Mouse (Mus musculus) thymus, adult 2 months (tissue): Measurements from ENCODE around the gene Spo11. TPM values are rescaled to one million over a fixed set of nuclear protein-coding genes. Genes with fewer than 3 reads are reported as not detected.

ENCODE experiments used
- DNase-seq: peaks from one replicate; pipeline ENCODE4 v3.0.0; 2021
- H3K27ac ChIP-seq: fragments of 200-500 bp; 2 replicates; pipeline ENCODE4 v1.5.1; 2012; ENCODE audit warnings: low read length, control low read depth; ENCODE audit not compliant: control insufficient read depth, insufficient read depth
- H3K27me3 ChIP-seq: fragments of 200-500 bp; 2 replicates; pipeline ENCODE4 v1.6.1; 2012; ENCODE audit warnings: mild to moderate bottlenecking, low read length, moderate library complexity, mixed read lengths; ENCODE audit not compliant: control insufficient read depth, insufficient read depth
- H3K36me3 ChIP-seq: fragments of 200-500 bp; 2 replicates; pipeline ENCODE4 v1.6.1; 2012; ENCODE audit warnings: mild to moderate bottlenecking, low read length, moderate library complexity; ENCODE audit not compliant: control insufficient read depth, insufficient read depth
- H3K4me1 ChIP-seq: fragments of 200-500 bp; replicated peaks from 2 replicates; pipeline ENCODE4 v1.6.1; 2012; ENCODE audit warnings: low read length; ENCODE audit not compliant: control insufficient read depth, insufficient read depth
- H3K4me3 ChIP-seq: fragments of 200-500 bp; 2 replicates; pipeline ENCODE4 v1.5.1; 2012; ENCODE audit warnings: mild to moderate bottlenecking, low read length, control low read depth, moderate library complexity; ENCODE audit not compliant: control insufficient read depth, insufficient read depth
- CTCF ChIP-seq: fragments of 200-500 bp; IDR thresholded peaks from 2 replicates; pipeline ENCODE4 v1.5.1; 2012; ENCODE audit warnings: mild to moderate bottlenecking, control low read depth, low read length, moderate library complexity, borderline replicate concordance; ENCODE audit not compliant: control insufficient read depth, poor library complexity, insufficient read depth; ENCODE audit errors: extremely low read depth
- POLR2A ChIP-seq: fragments of 200-500 bp; IDR thresholded peaks from 2 replicates; pipeline ENCODE4 v1.6.1; 2012; ENCODE audit warnings: mild to moderate bottlenecking, low read length, control low read depth, moderate library complexity; ENCODE audit not compliant: control insufficient read depth, poor library complexity, insufficient read depth; ENCODE audit errors: extremely low read depth
- WGBS: fragments of 180-500 bp; shearing (Covaris S2); methylation state at CpG from one replicate; pipeline ENCODE4 v1.1.7; 2018; 5-methylcytosine and 5-hydroxymethylcytosine counted together
- polyA plus RNA-seq: library from polyadenylated mRNA; depleted of rRNA; stranded (reverse); fragments of >200 nt; gene quantifications from 2 replicates; pipeline ENCODE4 v1.2.3, GENCODE M21; 2012

Spo11 gene
- polyA plus RNA-seq, 1 experiment, result 126 TPM

- TF ChIP-seq POLR2A (no peak), CTCF (no peak)
- Histone ChIP-seq H3K4me3 (no peak overlapping the region), H3K27ac (no peak overlapping the region), H3K27me3 (no peaks in the 10 kb centered on the region), H3K36me3 (no peaks in the 10 kb centered on the region), H3K4me1 (peaks cover 7% of the 10 kb centered on the region)
- WGBS, result 59% methylated on average over 5 of the region's 5 CpGs
- no peak for DNase-seq
Observed at GRCm38 (mm10) chr2:172958579-172958978, 18.9 kb upstream of the Spo11 start.

DNA sequence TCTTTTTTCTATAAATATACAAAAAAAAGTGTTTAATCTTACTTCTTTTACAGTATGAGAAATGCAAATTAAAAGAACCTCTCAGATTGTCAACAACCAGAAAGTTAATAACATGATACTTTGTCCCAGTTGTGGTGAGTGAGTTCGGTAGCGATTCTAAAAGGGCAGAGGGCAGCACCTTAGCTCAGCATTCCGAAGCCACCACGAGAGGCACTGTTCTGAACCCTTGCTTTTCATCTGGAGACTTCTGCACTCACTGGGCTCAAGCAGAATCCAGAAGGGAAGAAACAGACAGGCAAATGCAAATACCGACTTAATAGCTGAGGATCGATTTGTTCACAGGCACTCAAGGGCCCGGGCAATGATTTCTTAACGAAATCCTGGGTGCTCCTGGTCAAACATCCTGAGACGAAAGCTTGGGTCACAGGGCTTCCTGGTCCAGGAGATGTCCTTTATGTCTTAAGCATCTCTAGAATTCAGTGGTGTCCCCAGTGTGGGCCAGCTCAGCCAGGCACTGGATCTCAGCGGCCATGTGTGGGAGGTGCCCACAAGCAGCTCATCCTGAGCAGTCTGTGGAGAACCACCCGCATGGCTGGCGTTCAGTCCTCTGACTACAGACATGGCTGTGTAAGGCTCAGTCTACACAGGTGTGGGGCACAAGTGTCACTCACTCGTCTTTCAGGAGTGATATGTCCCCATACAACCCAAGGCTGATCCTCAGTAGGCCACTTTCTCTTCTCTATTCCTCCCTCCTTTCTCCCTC is 18.3 kb upstream of the Spo11 start:
- Histone ChIP-seq H3K4me1 (peaks cover 5% of the 10 kb centered on the region), H3K27me3 (no peaks in the 10 kb centered on the region), H3K36me3 (no peaks in the 10 kb centered on the region), H3K4me3 (no peak overlapping the region), H3K27ac (no peak overlapping the region)
- TF ChIP-seq CTCF, result no peak
- DNase-seq, result no peak
- WGBS, result 82% methylated on average over 13 of the region's 13 CpGs

DNA sequence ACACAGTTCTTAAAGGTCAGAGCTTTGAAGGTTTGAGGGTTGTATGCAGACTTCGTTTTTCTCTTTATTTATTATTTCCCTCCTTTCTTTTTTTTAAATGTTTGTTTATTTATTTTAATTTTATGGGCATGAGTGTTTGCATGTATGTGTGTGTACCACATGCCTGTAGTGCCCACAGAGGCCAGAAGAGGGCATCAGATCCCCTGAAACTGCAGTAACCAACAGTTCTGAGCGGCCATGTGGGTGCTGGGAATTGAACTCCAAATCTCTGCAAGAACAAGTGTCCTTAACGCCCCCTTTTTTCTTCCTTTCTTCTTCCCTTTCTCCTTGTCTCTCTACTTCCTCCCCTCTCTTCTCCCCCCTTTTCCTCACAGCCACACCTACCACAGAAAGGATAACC is 17.1 kb upstream of the Spo11 start:
- WGBS, result 93% methylated on average over 3 of the region's 3 CpGs
- H3K27me3 ChIP-seq, result no peaks in the 10 kb centered on the region
- no peak for DNase-seq
- H3K4me1 ChIP-seq, result 0 out of 2 replicates have a peak, but pooled peaks cover 2% of the 10 kb centered on the region
- no peak overlapping the region for H3K4me3 ChIP-seq
- H3K36me3 ChIP-seq, result no peaks in the 10 kb centered on the region
- TF ChIP-seq CTCF, result no peak
- no peak for TF ChIP-seq POLR2A
- no peak overlapping the region for H3K27ac ChIP-seq

- no peak for TF ChIP-seq CTCF
- TF ChIP-seq POLR2A, result no peak
- WGBS, result 94% methylated on average over 6 of the region's 6 CpGs
Observed at GRCm38 (mm10) chr2:172961211-172961610, 16.3 kb upstream of the Spo11 start.

DNA sequence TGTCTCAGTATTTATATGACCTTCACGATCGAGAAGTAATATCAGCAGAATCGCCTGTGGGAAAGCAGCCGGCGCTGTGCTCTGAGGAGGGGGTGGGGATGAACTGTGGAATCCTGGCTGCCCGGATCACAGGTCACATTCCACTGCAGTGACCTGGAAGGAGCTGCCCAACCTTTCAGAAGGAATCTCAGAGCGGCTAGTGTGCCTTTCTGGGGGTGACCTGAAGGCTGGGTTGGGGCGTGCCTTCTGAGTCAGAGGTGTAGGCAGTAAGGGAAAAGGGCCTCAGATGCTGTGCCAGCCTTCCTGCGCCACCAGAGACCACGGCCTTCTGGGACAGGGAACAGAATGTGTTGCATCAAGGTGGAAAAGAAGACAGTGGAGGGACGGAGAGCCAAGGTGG is 12.3 kb upstream of the Spo11 start:
- no peaks in the 10 kb centered on the region for H3K36me3 ChIP-seq
- H3K4me1 ChIP-seq, result peaks cover 12% of the 10 kb centered on the region
- WGBS, result 93% methylated on average over 11 of the region's 11 CpGs
- TF ChIP-seq POLR2A (no peak), CTCF (no peak)
- no peaks in the 10 kb centered on the region for H3K27me3 ChIP-seq
- no peak overlapping the region for H3K27ac ChIP-seq
- DNase-seq, result no peak
- no peak overlapping the region for H3K4me3 ChIP-seq

More at GRCm38 (mm10) chr2:172961211-172961610, 16.3 kb upstream of the Spo11 start:
- Histone ChIP-seq H3K27me3 (no peaks in the 10 kb centered on the region), H3K4me3 (no peak overlapping the region), H3K4me1 (peaks cover 7% of the 10 kb centered on the region; the same call in 1 of the 2 replicates), H3K36me3 (no peaks in the 10 kb centered on the region), H3K27ac (no peak overlapping the region)
- DNase-seq, result no peak

DNA sequence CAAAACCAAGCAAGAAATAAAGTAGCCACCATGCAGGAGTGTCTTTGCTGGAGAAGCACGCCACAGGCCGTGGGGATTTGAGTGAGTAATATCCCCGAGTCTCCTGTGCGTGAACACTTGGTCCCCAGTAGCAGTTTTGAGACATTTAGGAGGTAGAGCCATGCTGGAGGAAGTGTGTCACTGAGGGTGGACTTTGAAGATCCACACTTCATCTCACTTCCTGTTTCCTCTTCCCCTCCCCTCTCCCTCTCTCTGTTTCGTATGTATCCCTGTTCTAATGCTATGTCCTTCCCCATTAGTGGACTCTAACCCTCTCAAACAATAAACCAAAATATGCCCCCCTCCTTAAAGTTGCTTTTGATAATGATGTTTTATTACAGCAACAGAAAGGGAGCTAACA is 11.0 kb upstream of the Spo11 start:
- H3K4me3 ChIP-seq, result no peak overlapping the region
- H3K36me3 ChIP-seq, result no peaks in the 10 kb centered on the region
- 53% methylated on average over 5 of the region's 5 CpGs for WGBS
- no peak for DNase-seq
- H3K4me1 ChIP-seq, result peaks cover 12% of the 10 kb centered on the region
- no peaks in the 10 kb centered on the region for H3K27me3 ChIP-seq
- no peak for TF ChIP-seq CTCF
- no peak for TF ChIP-seq POLR2A
- peak overlapping the region; percentile 64 for H3K27ac ChIP-seq

DNA sequence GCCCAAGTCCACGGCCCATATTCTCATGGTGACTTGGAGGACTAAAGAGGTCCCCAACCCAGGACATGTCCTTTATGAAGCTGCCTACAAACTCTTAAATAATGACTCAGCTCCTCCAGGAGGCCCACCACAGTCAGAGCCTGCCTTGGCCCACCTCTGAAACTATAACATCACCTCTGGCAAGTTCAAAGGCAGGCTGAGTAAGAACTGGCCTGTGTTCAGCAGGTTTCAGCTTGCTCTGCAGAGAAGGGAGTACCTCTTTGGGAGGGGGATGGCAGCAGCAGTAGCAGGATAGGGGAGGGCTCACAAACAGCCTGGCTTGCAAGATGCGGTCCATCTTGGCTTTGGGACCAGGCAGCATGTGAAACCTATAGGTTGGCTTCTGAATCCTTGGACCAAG is 5.6 kb upstream of the Spo11 start:
- Histone ChIP-seq H3K27ac (no peak overlapping the region), H3K27me3 (no peaks in the 10 kb centered on the region), H3K4me3 (no peak overlapping the region), H3K36me3 (no peaks in the 10 kb centered on the region), H3K4me1 (peaks cover 38% of the 10 kb centered on the region)
- WGBS, result 97% methylated on average over 2 of the region's 2 CpGs
- TF ChIP-seq CTCF (no peak), POLR2A (no peak)
- DNase-seq, result no peak
